Mouse (Mus musculus) CD4-positive helper T cell, adult 2 months (primary cell): ENCODE data around the gene Dqx1.
A peak's percentile ranks its signal among the peaks of the same experiment; 100 is the strongest.

Source experiments
- DNase-seq: peaks from one replicate; pipeline ENCODE4 v3.0.0-alpha.2; 2012; ENCODE audit warnings: low read depth, missing footprints, low spot score

Dqx1 gene

DNA sequence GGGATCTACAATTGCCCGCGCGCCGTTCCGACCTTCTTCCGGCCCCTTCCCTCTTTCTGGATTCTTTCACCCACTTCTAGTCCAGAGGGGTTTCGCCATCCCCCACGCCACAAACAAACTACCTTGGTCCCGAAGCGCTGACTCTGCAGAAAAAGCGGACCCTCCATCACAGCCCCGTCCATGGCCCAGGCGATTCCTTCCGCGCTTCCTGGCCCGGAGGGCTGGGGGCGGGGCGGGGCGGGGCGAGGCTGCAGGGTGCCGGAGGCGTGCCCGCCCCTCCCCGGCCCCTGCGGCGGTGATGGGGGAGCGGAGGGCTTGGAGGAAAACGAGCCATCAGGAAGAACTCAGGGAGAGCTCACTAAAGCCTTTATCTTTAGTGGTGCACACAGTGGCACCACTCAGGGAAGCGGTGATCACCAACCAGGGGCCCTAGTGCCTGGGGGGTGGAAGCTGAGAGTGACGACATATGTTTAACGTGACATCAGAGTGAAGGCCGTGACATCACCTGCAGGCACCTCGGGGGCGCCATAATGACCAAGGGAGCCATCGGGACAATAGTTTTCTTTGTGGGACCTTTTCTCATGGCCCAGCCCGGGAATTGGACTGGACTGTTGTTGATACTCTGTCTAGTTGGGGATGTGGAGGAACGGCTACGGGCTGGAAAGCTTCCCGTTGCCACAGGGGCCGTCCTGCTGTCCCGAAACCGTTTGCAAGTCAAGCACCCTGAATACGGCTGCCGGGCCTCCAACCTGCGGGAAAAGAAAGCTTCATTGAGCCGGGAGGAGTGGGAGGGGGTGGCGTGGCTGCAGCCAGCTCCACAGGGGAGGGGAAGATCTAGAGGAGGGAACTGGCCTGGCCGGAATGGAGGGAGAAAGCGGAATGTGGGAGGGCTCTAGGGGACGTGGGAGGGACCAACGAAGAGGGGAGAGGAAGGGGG lies 24.1 kb upstream of the Dqx1 start, which contains the start of the genes Dok1 and Loxl3:
Dok1 (minus strand) TSS at position 223 of the 937 bp plus-strand sequence.
Loxl3 (plus strand) TSS at position 925 of the 937 bp plus-strand sequence.
- peak; percentile 84 for DNase-seq

- no peak for DNase-seq
These were observed 23.1 kb upstream of the Dqx1 start for GRCm38 (mm10) chr6:83034463-83035055.

- DNase-seq: no peak
These were observed 20.5 kb upstream of the Dqx1 start for GRCm38 (mm10) chr6:83037188-83037587.

DNA sequence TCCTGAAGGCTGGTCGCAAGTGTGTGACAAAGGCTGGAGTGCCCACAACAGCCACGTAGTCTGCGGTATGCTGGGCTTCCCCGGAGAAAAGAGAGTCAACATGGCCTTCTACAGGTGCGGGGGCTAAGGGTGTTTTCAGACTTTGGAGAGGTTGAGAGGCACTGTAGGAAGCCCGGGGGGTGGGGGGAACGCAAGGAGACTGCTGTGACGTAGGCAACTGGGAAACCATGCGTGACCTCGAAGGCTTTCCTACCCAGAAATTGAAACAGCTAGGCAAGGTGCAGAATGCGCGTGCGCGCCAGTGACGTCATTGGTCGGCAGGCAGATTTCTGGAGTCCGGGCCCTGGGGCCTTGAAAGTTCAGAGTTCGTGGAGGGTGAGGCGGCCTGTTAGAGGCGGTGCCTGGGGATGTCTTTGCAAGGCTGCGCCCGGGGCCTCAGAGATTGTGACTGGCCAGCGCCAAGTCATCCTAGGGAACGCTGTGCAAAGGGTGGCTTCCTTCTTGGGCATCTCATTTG lies 19.1 kb upstream of the Dqx1 start:
- DNase-seq: peak; percentile 87

DNA sequence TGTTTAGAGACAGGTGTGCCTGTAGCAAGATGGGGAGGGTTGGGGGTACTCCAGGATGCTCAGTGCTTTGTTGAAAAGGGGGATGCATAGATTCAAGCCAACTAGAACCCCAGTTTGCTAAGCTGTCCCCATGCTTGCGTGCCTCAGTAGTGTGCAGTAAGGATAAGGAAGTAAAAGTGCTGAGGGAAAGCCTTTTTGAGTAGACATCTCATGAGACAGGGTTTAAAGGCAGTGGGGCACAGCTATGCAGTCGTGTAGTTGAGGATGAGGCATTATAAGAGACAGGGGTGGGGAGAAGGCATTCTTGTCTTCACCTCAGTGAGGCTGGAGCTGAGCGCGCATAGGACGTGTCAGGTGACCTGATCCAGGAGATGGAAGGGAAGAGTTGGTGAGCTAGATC lies 17.0 kb upstream of the Dqx1 start:
- DNase-seq: no peak

- DNase-seq: no peak
These were observed 14.1 kb upstream of the Dqx1 start for GRCm38 (mm10) chr6:83043561-83043960.

- DNase-seq: no peak
These were observed 13.7 kb upstream of the Dqx1 start for GRCm38 (mm10) chr6:83043993-83044392.

GRCm38 (mm10) chr6:83044742-83045141 lies 12.9 kb upstream of the Dqx1 start:
- no peak for DNase-seq

- DNase-seq: no peak
These were observed 8.3 kb upstream of the Dqx1 start for GRCm38 (mm10) chr6:83049367-83049766.

DNA sequence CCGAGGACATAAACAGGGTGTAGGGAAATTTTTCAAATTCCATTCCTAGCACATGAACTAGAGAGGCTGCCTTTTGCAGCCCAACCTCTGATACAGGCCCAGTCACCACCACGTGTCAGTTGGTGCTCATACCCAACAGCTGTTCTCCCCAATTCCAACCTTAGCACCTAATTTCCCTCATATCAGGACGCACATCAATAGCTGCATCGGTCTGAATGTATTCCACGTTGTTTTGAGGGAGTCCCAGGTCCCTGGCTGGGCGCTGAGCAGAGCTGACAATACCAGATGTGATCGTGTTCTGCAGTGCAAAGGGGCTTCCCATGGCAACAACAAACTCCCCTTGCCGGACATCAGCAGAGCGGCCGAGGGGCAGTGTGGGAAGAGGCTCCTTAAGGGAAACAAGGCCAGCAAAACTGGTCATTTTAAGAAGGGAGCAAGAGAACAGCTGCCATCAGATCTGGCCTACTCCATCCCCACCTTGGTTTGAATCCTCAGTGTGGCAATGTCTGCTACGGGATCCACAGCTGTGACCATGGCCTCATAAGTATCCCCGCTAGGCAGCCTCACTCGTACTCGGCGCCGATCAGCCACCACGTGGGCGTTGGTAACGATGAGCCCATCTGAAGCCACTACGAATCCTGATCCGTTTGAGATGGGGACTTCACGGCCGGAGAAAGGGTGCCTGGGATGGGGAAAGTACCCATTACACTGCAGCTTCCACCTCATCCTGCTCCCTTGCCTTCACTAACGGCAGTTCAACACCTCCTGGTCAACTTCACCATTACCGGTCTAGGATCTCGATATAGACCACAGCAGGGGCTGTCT lies 4.3 kb upstream of the Dqx1 start:
- peak; percentile 69 for DNase-seq

GRCm38 (mm10) chr6:83054074-83054851 lies 3.4 kb upstream of the Dqx1 start, which contains the start of gene Aup1:
TSS of gene Aup1 (plus strand) at chr6:83054521.
- DNase-seq: peak; percentile 99

DNA sequence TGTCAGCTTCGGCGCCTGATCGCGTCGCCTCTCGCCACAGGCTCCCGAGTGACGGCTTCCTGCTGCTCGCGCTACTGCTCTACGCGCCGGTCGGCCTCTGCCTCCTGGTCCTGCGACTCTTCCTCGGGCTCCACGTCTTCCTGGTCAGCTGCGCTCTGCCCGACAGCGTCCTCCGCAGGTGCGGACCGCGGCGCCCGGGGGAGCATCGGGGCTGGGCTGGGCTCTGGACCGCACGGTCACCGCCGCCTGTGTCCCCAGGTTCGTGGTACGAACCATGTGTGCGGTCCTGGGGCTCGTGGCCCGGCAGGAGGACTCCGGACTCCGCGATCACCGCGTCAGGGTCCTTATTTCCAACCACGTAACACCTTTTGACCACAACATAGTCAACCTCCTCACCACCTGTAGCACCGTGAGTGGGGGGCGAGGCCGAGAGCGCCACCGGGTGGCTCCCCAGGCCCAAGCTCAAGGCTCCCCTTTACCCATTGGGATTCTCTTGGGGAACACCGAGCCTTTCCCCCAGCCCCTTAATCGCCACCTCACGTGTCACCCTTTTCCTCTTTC lies 2.7 kb upstream of the Dqx1 start, which contains the start of gene Htra2:
Htra2 (minus strand) TSS at position 403 of the 561 bp plus-strand sequence.
- peak; percentile 60 for DNase-seq

GRCm38 (mm10) chr6:83058725-83059124 lies 1.1 kb downstream of the Dqx1 start:
- DNase-seq: no peak

- DNase-seq: peak; percentile 50
These were observed 8.4 kb downstream of the Dqx1 start for GRCm38 (mm10) chr6:83065995-83066394.

DNA sequence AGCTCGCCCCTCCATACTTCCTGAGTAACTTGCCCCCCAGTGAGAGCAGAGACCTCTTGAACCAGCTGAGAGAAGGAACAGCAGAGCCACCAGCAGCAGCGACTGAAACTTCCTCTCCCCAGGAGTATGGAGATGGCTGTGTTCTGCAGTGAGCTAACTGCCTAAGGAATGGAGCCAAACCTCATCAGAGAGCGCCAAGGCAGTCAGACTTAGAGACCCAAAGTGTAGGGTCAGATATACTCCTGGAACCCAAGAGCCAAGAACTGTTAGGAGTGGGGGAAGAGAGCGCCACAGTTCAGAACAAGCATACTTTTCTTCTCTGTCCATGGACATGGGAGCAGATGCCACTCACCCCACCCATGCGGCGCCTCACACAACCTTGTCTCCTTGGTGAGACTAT lies 8.8 kb downstream of the Dqx1 start:
- no peak for DNase-seq

DNA sequence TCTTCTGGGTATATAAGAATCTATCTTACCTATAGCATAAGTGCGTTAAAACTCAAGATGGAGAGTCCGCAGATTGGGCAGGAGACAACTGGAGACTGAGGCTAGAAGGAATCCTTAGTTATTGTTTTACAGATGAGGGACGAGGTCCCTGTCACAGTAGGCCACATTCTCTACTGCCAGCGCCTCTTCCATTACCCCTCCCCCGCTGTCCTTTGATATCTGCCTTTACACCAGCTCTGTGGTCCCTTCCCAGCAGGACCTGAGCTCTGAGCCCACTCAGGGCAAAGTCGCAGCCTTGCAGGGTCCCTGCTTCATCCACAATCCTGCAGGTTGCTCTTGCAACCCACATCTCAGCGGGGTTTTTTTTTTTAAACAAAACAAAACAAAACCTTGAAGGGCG lies 10.6 kb downstream of the Dqx1 start:
- no peak for DNase-seq

DNA sequence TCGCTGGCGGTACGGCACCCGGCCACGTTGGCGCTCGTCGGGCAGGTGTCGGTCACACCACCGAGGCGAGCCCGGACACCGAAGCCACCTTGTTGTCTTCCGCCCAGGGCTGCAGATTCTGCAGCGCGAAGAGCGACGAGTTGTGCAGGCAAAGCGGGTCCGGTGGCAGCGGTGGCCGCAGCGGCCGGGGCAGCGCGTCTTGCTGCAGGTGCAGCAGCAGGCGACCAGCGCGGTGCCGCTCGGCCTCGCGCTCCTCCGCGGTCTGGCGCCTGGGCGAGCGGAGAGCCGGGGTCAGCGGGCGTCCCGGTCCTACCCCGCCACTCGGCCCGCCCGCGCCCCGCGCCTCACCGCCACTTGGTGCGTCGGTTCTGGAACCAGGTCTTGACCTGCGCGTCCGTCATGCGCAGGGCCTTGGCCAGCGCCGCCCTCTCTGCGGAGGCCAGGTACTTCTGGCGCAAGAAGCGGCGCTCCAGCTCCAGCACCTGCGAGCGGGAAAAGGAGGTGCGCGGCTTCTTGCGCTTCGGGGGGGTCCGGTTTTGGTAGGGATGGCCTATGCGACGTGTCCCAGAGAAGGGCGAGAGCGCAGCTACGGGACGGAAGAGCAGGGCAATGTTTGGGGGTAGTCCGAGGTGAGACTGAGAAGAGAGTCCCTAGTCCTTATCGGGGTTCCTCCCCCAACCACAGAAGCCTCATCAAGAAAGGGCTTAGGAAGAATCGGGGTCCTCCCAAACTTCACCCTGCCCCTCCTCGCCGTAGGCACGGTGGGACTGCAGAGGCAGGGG lies 11.3 kb downstream of the Dqx1 start:
- DNase-seq: no peak

- no peak for DNase-seq
These were observed 12.0 kb downstream of the Dqx1 start for GRCm38 (mm10) chr6:83069488-83070246.

- DNase-seq: no peak
These were observed 12.4 kb downstream of the Dqx1 start, which contains the start of gene Tlx2 for GRCm38 (mm10) chr6:83070247-83070310. TSS of gene Tlx2 (minus strand) at chr6:83070293.
